Mouse (Mus musculus) kidney, postnatal 14 days (tissue): Measurements from ENCODE around the gene Eif2b5.

Source experiments
- DNase-seq: peaks from one replicate; pipeline ENCODE4 v3.0.0; 2022; ENCODE audit warnings: mixed read lengths

Gene Eif2b5

DNA sequence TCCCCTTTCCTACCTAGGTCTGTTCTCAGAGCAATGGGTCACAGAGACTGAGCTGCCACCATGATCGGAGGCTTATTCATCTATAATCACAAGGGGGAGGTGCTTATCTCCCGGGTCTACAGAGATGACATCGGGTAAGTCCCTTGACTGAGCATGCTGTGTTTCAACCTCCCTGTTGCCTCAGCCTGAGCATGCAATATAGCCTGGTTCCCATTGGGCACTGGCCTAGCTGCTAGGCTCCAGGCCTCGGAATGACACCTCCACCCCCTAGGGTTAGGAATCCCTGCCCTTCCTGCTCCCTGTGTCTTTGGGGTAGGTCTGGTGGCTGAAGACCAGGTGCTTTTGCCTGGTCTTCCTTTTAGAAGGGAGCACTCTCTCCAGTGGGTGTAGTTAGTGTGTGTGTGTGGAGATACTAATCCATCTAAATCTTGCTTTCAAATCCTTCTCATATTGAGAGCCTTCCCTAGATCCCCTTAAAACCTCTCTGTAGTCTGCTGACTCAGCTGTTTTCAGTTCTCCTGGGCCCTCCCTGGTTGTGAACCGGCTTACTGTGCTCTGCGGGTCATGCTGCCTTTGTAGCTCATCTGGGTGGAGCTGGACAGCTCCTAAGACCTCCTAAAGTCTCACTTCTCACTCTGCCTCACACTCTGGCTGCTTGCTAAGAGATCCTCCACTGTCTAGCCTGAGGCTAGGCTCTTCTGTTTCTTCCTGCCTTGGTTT, 39.1 kb downstream of the Eif2b5 start:
- DNase-seq: no peak

GRCm38 (mm10) chr16:20539649-20540048, 41.0 kb downstream of the Eif2b5 start:
- no peak for DNase-seq

DNA sequence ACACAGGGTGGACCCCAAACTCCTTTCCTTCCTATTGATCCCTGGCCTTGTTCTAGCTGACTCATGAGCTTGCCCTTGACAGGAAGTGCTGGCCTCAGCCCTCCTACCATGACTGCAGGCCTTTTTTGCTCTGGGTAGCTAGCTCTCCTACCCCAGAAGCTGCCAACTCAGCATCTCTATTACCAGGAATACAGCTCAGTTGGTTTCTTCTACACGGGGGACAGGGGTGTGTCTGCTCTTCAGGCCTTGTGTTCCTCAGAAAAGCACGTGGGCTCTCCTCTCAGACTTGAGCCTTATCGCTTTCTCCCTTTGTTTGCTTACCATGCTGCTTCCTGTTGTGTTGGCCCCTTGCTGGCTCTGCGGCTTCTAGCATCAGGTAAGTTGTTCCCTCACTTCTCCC, 41.8 kb downstream of the Eif2b5 start:
- no peak for DNase-seq

- no peak for DNase-seq
These were observed 47.1 kb downstream of the Eif2b5 start for GRCm38 (mm10) chr16:20545696-20546095.

DNA sequence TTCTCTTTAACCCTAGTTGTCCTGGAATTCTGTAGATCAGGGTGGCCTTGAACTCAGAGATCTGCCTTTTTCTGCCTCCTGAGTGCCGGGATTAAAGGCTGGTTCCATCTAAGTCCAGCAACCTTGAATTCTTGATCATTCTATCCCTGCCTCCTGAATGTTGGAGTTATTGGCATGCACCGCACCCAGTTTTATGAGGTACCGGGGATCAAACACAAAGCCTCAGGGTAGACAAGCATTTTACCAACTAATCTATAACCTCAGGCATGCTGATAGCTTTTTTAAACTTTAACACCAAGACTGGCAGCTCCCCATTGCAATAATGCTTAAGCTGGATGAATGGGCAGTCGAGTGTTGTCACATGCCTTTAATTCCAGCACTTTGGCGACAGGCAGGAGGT, 48.8 kb downstream of the Eif2b5 start:
- no peak for DNase-seq

DNA sequence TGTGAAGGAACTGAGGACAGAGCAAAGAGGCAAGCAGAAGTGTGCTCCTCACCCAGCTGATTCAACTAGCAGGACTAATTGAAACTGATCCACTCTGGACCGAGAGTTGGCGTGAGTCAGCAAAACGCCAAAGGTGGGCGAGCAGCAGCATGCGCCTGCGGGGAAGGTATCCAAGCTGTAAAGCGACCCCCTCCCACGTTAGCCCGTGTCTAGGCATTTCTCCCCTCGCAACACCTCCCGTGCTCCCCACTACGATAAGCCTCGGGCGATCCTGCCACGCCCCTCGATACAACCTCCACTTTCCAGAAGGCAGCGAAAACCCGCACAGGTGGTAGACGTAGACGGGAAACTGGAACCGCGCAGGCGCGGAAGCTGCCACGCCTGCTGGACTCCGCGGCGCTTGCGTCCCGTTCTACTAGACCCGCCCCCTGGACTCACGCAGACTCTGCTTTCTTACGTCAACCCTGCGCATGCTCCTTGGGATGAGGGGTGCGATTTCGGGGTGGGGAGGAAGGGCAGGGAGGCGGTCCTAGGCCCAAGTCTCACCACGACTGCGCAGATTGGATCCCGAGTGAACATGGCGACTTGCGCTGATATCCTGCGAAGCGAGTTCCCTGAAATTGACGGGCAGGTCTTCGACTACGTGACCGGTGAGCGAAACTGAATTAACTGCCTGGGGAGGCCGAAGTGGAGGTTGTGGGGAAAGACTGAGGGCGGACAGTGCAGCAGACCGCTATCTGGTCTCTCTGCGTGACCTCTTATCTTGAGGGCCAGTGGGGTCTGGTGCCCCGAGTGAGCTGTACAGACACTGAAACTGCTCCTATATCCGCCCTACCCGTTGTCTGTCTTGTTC, 49.7 kb downstream of the Eif2b5 start, which contains the start of gene Abcf3:
Gene Abcf3 (plus strand): TSS at position 482 of the 853 bp plus-strand sequence.
- peak; percentile 99 for DNase-seq

GRCm38 (mm10) chr16:20549161-20549560, 50.5 kb downstream of the Eif2b5 start:
- DNase-seq: no peak

GRCm38 (mm10) chr16:20551691-20552090, 53.1 kb downstream of the Eif2b5 start:
- DNase-seq: no peak

DNA sequence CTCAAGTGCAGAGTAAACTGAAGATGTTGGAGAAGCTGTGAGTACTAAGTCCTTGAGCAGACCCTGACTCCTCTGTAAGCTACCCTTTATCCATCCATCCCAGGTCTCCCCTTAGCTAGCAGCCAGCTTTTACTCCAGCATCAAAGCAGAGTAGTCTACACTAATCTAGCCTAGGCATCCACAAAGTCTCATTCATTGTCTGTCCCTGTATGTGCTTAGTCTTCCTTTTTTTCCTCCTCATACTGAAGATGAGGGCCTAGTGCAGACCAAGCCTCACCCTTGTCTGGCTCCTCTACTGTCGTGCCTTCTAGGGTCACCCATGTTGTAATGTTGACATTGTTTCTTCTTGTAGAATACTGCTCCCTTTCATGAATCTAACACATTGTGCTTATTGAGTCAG, 54.0 kb downstream of the Eif2b5 start:
- no peak for DNase-seq

- no peak for DNase-seq
These were observed 56.4 kb downstream of the Eif2b5 start for GRCm38 (mm10) chr16:20555000-20555399.

DNA sequence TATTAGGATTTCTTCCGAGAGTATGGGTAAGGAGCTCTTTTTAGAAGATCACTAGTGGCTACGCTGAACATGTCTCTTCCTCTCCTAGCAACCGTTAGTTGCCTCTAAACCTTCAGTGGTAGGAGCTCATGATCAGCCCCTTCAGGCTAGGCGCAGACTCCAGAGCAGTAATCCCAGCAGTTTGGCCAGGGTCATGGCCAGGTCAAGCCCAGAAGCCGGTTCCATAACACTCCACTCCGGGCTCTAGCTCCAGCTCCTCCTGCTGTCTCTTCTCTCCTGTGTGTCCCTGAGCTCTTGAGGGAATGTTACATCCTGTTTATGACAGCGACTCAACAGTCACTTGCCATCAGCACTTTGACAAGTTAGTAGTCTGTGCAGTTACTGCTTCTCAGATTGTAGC, 58.8 kb downstream of the Eif2b5 start:
- DNase-seq: no peak
